Mouse (Mus musculus) CH12F3 (cell line): ENCODE measurements around the gene Aaed1.
"Not testable (repeated sequence)": the region's sequence is repeated elsewhere in the genome, so short reads cannot be mapped to it uniquely, and the experiment has no call there.

ENCODE experiments used
- in situ Hi-C: fragments of 300-500 bp; cut with MboI; formaldehyde crosslinking; loops from 2 replicates; pipeline ENCODE4 v1.14.3; 2020; ENCODE audit warnings: low sequenced_read_pairs

The Aaed1 gene

DNA sequence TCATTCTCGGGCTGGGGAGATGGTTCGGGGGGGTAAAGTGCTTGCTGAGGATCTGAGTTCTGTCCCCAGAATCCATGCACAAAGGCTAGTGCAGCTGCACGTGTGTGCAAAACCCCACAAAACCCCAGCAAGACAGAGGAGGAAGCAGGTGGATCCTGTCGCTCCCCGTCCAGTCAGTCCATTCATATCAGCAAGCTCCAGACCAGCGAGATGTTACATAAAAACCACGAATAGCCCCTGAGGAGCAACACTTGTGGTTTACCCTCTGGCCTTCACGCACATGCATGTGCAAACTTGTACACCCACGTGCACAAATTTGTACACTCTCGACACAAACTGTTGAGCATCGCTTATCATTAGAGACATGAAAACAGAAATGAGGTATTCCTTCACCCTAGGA, 2.7 kb downstream of the Aaed1 start:
- in situ Hi-C loops: loop anchor here (5.0 to 10.0 kb wide), 2 partner anchors 63 to 125 kb away; partner anchors contain the start of gene Cdk20

DNA sequence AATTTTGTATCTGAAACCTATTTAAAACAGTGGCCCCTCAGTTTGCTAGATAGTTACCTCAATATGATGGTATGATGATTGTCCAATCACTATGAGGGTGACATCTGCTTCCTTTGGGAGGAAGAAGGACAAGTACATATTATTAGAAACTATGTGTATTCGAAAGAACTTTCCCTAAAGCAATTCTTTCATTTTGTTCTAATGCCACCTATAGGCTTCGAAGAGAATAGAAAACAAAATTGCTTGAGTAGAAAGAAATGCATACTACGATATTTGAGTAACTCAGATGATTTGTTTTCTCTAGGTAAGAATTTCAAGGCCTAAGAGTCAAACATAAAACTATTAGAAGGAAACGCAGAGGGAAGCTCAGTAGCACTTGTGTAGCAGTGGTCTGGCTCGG, 3.5 kb downstream of the Aaed1 start:
- in situ Hi-C loops: no loop called here

DNA sequence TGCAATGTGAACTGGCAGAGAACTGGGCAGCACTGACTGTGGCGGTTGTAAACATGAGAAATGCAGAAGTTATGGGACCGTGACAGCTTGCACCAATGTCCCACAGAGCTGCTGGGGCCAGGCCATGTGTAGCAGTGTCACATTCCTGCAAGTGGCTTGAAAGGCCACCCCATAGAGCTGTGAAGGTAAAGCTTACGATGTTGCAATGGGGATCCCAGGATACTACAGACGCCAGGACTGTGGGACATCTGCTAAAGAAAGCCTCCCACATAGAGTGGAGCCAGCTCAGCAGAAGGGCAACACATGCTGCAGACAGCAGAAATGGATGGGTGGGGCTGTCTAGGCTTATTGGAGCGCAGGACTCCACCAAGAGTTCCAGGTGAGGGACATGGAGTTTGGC, 5.0 kb downstream of the Aaed1 start:
- in situ Hi-C loops: no loop called here

DNA sequence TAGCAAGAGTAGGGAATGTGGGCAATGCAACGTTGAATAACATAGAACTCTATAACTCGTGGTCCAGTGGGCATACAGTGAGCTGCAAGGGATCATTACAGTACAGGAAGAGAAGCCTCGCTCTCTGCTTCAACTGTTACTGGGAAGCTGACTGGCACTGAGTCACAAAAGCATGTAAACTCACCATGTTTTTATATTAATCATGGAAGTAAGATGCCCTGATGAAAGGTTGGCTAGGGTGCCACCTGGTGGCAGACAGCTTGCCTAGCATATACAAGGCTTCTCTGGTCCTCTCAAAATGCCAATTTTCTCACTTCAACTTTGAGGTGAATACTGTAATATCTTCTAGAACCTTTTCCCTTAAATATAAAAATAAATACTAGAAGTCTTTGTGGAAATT, 6.4 kb downstream of the Aaed1 start:
- in situ Hi-C loops: no loop called here

DNA sequence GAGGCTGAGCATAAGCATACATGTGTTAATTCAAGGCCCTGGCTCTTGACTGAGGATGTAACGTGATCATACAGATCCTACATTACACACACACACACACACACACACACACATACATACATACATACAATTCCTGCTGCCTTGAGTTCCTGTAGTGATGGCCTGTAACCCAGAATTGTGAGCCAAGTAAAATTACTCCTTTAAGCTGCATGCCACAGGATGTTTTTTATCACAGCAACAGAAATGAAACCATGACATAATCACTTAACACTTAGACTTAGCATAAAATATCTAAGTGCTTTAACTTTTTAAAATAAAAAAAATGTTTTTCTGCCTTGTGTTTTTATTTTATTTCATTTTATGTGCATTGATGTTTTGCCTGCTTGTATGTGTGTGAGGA, 13.4 kb downstream of the Aaed1 start:
- in situ Hi-C loops: loop anchor here (10.0 kb wide), 1 partner anchor 124 kb away; no protein-coding TSS in a partner anchor

DNA sequence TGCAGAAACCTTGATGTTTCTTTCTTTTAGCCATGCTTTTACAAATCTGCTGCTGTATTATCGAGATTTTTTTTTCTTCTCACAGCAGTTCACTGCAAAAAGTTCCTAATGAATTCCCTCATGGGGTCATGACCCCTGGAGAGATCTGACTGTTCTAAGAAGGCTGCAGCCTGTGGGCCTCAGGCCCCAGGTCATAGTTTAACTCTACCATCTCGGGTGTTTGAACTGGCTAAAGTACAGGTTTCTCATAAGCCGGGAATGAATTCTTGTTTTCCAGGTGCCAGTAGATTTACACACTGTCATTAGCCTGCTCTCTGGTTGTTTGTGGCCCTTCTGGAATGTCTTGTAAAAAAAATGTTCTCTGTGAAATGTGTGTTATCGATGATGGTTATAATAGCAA, 25.7 kb downstream of the Aaed1 start:
- in situ Hi-C loops: no loop called here

DNA sequence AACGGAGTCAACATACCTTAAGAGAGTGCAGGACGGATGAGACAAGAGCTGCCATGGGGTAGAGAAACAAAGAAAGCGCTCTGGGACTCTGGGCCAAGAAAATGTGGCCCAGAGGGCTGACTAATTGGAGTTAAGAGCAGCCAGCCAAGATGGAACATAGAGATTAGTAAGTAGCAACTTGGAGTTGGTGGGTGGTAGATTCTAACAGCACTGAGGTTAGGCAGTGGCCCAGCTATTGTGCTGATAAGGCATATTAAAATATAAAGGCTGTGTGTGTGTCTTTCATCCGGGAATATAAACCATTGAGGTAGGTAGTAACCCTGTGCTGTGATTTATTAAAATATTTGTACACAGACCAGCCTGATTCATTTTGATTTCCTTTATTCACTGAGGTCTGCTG, 26.2 kb downstream of the Aaed1 start:
- in situ Hi-C loops: no loop called here

DNA sequence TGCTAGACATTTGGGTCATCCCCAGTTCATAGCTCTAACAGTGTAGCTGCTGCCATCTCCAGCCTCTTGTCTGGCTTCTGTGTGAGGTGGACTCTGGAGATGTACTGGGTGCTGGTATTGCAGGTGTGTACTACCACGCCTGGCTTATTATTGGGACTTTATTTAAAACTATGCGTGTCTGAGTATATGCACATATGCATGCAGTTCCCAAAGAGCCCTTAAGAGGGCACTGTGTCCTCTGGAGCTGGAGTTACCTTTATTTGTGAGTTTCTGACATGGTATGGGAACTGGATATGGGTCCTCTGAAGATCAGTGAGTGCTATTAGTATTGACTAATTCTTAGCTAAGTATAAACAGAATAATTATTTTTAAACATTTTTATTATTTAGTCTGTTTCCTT, 27.8 kb downstream of the Aaed1 start:
- in situ Hi-C loops: no loop called here

DNA sequence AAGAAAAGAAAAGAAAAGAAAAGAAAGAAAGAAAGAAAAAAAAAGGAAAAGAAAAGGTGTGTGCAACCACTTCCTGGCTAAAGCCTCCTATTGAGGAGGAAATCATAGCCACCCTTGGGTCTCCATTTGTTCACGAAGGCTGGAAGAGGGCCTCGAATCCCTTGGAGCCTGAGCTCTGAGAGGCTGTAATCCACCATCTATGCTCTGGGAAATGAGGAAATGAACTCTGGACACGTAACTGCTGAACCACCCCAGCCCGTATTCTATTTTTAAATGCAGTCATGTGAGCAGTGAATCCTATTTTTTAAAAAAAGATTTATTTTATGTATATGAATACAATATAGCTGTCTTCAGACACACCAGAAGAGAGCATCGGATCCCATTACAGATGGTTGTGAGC, 31.6 kb downstream of the Aaed1 start:
- in situ Hi-C loops: no loop called here

DNA sequence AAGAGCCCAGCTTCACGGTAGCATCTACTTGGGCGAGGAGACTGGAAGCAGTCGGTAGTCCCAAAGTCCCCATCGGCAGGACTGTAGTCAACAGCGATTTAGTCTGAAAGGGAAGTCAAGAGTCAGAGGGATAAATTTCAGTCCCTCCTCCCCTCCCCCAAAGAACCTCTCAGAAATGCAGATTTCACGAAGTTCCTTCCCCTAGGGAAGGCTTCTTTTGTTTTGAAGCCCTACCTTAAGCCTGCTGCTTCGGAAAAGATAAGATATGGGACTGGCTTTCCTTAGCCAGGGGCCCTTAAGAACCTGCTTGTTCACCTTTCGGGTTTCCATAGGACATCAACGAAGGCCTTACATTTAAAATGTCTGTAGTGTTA, 36.8 kb downstream of the Aaed1 start:
- in situ Hi-C loops: no loop called here

DNA sequence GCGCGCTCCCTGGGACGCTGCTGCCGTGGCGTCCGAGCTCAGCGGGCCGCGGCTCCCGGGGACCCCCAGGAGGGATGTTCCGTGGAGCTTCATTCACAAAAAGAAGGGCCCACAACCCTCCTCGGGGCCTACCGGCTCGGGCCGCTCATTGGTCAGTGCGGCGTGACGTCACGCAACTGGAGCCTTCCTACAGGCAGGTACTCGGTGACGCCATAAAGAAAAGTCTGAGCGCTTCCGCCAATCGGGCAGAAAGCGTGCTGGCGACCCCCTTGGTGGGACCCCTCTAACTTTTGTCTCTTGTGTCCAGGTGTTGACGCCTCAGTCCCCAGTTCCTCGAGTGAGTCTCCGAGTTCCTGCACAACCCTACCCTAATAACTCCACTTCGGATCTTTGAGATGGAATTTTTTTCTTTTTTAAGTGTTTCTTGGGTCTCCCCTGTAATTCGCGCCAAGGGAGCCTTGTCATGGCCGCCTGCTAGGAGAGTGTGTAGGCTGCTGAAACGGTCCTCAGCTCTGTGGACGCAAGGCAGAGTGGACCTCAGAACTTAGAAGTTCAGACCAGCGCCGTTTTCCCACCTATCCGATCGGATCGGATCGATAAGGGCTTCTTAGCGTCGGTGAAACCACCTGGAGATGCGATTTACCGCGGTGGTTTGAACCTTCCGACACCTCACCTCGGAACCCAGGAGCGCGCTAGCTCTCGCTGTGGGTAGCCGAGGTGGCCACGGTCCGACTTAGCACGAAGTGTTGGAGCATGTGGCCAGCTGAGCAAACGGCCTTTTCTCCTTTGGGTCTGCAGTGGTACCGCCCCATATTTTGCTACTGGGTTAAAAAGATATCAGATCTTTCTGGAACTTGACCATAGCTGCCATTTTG, 37.4 kb downstream of the Aaed1 start, which contains the start of gene Cdc14b:
Gene Cdc14b (minus strand): TSS at position 412 of the 875 bp plus-strand sequence.
- in situ Hi-C loops: no loop called here

DNA sequence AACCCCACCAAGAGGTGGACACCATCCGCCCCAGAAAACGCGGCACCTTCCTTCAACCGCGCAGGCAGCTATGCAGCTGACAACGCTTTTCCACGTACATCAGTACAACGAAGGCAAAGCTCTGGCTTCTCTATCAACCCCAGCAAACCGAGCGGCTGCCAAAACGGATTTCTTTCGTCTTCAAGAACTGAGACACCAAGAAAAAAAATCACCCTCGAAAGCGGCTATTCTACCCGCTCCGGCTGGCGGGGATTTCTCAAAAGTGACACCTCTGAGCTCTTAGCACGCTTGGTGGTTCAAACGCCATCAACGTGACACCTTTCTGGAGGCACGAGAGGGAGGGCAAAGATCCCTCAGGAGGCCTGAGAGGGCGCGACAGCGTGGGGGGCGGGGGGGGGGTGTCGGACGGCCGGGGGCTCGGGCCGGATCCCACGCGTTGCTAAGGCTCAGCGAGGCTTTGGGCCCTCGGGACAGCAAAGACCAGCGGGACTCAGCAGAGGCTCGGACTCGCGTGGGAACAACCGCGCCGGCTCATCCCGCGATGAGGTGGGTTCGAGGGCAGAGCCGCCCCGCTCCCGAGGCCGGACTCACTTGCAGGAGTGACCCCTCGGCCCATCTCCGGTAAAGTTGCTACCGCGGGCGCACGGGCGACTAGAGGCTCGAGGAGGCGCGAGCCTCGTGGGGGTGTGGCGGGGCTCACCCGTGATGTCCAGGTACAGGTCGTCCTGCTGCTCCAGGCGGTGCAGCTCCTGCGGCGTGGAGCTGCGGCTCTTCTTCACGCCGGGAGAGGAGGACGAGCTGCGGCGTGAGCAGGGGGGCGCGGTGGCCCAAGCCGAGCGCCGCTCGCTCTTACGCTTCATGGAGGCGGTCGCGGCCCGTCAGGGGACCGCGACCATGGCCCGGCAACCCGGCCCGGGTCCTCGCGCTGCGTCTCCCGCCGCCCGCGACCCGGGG, 38.3 kb downstream of the Aaed1 start:
- in situ Hi-C loops: no loop called here

DNA sequence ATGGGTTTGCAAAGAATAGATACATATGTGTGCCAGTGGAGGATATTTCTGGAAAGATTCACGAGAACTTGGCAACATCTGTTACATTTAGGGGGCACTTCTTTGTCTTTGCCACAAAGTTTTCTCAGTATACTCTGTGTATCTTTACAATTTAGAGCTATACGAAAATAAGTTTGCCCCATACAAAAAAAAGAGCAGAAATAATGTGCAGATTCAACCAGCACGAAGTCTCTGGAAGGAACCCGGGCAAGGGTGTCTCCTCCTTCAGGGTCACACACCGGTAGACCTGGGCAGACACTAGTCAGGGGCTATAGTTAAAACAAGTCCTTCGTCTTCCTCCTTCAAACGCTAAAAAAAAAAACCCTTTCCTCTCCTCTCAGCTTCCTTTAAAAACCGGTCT, 39.2 kb downstream of the Aaed1 start:
- in situ Hi-C loops: no loop called here

DNA sequence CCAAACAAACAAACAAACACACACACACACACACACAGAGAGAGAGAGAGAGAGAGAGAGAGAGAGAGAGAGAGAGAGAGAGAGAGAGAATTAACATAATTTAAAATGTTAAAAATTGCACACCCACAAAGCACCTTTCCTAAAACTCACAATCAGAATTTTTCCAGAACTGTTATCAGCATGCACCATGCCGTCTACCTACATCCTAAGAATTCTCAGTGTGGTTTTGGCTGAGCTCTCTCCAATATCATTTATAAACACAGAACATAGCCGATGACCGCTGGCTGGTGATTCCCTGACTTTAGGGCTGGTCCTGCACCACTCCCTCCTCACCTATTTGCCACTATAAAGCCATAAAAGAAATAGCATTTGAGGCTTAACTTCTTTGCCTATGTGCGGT, 44.1 kb downstream of the Aaed1 start:
- in situ Hi-C loops: no loop called here

DNA sequence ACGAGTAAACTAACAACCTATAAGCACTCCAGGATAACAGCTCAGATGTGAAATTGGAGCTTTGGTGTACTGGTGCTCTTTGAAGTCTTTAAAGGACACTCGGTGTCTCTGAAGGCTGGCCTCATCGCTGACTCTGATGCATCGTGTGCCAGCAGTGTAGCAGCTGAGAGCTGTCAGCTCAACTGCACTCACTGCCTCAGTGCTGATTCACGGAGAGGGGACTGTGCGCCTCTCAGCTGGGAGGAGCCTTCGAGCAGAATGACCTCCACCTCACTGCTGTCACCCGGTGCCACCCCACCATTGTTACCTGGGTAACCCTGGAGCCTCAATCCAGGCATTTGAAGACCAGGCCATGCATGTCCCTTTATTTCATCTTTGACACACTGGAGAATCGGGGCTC, 45.4 kb downstream of the Aaed1 start:
- in situ Hi-C loops: no loop called here

DNA sequence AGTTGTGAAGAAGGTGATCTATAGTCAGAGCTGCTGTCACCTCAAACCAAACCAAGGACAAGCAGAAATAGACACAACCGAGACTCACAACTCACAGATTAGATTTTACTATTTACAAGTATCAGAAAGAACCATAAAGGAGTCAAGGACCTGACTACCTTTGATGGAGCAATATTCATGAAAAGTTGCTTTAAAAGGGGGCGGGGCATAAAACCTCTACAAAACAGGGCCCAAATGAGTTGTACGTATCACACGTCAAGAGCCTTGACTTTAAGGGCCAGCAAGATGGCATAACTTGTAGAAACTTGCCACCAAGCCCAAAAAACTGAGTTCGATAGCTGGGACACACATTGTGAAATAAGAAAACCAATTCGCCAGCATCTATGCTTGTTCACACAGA, 47.9 kb downstream of the Aaed1 start:
- in situ Hi-C loops: no loop called here

DNA sequence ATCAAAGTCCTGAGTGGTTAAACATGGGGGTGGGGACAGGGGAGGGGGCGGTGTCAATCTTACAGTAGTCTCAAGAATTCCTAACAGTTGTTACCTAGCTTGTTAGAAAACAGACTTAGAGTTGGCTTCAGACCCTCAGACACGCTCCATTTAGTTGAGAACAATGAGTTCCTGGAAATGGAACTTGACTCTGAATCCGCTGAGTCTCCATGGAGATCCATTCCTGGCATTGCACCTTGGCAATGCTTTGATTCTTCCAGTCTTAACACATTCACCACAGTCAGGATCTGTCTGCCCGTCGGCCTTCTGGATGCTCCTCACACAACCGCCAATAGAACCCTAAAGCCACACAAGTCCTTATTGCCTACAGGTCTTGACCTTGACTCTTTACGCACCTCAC, 52.6 kb downstream of the Aaed1 start:
- in situ Hi-C loops: no loop called here

DNA sequence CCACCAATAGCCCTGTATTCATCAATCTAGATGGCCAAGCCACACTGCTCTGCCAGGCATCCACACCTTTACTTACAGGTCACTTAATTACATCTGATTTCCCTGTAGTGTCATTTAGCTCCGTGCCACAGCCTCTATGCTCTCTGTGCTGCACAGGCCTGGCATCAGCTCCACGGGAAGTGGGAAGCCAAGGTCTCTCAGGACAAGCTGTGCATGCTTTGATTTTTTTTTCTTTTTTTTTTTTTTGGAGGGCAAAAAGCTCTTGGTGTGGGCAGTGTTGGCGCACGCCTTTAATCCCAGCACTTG, 54.0 kb downstream of the Aaed1 start:
- in situ Hi-C loops: no loop called here

DNA sequence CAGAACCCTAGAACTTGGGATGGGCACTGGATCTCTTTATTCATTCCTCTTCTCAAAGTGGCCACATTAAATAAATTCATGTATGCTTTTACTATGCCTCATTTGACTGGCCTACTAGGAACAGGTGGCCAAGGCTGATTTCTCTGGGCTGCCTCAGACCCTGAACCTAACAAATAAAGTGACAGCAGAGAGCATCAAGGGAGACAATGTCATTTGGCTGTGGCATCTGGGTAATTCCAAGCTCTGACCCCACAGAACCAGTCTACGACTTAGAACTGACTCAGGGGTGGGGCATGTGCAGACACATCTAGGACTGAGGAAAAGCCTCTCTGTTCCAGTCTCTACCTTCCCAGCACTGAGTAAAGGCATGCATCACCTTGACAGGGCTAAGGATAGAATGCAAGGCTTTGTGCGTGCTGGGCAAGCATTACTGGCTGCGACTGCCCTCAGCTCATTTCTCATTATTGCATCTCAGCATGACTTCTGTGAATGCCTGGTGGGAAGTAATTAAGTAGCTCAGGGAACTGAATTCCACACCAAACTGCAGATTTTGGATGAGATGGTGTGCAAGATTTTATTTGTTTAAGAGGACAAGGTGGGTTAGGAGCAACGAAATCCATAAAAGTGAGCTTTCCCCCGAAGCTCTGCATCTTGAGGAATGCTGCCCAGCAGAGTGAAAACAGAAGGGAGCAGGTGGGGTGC, 54.5 kb downstream of the Aaed1 start:
- in situ Hi-C loops: no loop called here

DNA sequence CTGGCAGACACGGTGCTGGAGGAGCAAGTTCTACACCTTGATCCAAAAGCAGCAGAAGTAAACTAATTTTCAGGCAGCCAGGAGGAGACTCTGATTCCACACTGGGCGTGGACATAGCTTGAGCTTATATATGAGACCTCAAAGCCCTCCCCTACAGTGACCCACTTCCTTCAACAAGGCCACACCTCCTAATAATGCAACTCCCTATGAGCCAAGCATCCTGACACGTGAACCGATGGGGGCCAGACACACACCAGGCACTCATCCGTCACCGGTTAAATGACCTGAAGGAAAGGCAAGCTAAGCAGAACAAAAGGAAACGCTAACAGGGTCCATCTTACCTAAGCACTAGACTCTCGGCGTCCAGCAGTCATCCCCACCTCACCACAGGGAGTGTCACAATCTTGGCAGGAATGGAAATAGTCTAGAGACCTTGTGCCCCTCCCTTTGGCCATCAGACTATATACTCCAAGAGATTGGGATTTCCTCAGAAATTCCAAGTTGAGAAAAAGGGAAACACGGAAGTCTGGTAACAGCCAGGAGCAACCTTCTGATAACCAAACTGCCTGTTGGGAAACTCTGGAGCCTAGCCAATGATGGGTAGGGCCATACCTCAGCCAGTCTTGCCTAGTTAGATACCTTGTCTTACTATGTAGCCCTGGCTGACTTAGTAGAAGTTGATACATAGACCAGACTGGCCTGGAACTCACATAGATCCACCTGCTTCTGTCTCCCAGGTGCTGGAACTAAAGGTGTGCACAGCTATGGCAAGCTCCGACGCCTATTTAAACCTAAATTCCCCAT, 55.3 kb downstream of the Aaed1 start:
- in situ Hi-C loops: no loop called here

DNA sequence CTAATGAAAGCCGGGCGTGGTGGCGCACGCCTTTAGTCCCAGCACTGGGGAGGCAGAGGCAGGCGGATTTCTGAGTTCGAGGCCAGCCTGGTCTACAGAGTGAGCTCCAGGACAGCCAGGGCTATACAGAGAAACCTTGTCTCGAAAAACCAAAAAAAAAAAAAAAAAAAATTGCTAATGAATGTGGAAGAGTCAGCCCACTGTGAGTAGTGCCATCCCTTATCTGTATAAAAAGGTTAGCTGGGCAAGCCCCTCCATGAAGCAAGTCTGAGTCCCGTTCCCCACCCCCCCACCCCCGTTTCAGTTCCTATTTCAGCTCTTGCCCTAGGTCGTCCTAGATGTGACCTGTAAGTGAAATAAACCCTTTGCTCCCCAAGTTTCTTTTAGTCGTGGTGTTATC, 58.3 kb downstream of the Aaed1 start:
- in situ Hi-C loops: not testable (repeated sequence)
